Mouse (Mus musculus): ENCODE data around the gene Dnmt1.

The Dnmt1 gene

DNA sequence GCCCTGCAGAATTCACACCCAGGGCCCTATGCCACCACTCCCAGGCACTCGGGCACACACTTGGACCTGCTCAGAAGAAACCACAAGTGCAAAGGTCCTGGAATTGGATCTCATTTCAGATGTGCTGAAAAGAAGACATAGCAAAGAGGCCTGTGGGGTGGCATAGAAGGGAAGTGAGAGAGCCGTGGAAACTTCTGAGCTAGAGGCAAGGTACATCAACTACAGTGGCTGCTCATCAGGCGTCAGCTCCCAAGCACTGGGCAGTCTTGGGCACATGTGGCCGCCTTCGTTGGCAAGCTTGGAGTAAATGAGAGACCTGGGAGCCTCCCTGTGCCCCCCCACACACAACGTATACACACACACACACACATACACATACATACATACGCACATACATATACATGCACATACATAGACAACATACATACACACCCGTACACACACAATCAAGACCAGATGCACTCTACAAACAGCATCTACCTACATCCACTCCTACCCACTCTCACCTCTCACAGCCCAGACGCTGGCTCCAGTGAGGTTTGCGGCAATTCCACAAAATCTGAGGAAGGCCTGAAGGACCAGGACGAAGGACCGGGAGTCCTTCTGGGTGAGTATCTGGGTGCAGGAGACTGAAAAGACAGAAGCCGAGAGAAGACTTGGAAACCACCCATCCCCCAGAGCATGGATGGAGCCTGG is 80.4 kb downstream of the Dnmt1 start, which contains the start of gene Angptl6:
Gene Angptl6 (minus strand): TSS at position 631 of the 696 bp plus-strand sequence.
- DNase-seq (ENCODE audit: low spot score), result no peak

DNA sequence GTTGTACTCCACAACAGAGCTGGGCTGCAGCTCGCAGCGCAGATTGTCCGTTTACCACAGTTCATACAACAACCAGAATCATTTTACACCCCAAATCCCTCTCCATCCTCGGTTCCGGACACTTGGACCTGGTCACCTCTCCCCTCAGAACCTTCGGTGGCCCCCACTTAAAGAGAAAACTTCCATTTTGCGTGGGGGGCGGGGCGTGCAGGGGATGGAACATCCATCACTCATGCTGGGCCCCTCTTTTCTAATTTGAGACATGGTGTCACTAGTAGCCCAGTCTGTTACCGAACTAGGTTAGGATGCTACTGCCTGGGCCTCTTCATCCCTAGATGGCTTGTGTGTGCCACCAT is 81.0 kb downstream of the Dnmt1 start:
- no peak for DNase-seq (ENCODE audit: low spot score)

DNA sequence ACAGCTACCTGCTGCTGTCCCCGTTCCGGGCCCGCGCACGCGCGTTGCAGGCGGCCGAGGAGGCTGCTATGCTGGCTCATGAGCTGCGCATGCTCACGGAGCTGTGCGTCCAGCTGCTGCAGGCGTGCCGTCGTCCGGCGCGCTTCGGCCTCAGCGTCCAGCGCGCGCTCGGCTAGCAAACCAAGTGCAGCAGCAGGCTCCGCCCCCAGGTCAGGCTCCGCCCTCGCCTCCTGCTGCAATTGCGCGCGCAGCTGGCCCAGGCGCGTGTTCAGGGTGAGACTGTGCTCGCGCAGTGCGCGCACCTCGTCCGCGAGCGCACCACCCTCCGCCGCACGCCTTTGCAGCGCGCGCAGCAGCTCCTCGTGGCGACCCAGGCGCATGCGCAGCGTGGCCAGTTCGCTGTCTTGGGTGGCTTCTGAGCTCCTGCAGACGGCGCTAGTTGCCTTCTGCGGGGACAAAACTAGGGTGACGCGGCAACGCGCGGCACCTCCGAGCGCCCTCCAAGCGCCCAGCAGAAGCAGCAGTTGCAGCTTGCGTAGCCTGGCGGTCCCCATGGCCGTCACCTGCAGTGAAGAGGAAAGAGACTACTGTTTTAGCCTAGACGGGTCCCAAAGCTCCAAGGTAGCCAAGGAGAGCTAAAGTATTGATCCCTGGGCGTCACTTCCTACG is 81.5 kb downstream of the Dnmt1 start:
- peak; percentile 95 for DNase-seq (ENCODE audit: low spot score)

DNA sequence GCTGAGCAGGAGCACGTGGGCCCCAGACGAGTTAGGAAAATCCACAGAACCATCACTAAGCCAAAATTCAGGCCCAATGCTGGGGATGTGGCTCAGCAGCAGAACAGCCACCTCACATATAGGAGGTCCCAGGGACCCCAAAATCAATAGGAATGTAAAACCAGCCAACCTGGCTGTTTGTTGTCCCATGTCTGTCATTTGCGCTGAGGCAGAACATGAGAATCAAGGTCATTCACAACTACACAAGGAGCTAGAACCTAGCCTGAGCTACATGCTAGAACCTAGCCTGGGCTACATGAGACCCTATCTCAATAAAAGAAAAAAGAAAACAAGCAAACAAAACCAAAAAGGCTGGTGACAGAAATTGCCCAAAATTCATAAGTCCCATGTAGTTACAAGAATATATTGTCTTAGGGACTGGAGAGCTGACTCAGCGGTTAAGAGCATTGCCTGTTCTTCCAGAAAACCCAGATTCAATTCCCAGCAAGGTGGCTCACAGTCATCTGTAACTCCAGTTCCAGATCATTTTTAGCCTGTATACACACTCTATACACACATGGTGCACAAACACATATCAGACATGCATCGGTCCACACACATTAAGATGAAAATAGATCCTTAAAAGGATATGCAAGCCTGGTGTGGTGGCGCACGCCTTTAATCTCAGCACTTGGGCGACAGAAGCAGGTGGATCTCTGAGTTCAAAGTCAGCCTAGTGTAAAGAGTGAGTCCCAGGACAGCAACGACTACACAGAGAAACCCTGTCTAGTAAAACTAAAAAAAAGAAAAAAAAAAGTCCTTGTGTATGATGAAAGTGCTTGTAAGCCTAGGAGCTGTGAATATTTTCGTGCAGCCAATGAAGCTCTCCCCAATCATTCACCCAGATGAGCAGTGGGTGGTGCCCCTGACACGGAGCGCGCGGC is 82.3 kb downstream of the Dnmt1 start:
- no peak for DNase-seq (ENCODE audit: low spot score)

DNA sequence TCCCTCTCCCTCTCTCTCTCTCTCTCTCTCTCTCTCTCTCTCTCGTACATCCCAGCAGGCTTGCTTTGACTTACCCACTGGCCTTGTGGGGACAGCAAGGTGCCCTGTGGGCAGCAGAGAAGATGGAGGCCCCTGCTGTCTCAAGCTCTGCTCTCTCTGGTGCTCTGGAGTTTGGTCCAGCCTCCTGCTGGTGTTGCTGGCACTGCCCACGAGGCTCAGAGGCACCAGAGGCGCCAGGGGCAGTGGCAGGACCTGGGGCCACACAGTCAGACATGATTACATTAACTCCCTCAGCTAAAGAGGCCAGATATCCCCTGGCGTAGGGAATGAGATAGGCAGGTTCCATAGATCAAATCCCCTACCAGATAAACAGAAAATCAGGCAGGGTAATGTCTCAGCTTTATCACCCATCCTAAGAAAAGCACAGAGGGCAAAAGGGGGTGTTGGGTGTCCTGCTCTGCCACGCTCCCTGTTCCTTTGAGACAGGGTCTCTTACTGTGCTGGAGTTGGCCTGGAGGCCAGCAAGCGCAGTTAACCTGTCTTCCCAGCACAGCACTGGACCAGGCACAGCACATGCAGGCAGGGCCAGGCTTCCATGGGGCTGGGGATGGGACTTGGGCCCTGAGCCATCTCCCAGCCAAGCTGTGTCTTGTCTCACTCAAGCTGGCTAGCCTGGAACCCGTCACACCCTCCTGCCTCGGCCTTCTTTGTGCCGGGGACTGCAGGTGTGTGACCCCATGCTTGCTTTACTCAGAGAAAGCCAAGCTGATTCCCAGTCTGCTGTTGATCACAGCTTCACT is 83.2 kb downstream of the Dnmt1 start:
- no peak for DNase-seq (ENCODE audit: low spot score)

DNA sequence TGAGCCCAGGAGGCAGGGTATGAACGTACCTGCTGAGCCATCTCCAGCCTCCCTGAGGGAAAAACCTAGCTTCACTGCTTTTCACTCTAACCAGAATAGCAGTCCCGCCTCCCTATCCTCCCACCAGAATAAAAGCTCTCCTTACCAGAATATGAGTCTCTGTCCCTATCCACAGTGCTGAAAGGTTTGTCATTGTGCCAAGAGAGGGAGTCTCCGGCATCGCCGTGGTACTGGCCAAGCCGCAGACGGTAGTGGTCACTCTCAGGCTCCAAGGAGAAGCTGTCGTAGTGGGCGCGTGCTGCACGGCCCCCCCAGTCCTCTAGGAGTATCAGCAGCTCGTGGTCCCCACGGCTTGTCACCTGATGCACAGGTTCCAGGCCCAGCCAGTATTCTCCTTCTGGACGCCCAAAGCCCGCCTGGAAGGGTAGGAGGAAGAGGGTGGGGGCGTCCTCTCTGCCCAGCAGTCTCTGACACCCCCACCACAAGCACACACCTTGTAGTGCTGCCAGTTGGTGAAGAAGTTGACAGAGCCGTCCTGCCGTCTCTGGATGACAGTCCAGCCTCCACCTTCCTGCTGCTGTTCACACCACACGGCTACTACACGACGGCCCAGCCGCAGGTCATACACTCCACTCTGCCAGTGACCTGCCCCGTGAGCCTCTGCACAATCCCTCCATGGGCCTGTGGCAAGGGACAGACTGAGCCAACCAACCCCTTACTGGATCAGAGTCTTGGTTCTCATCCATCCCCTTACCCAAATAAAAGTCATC is 84.5 kb downstream of the Dnmt1 start:
- no peak for DNase-seq (ENCODE audit: low spot score)

DNA sequence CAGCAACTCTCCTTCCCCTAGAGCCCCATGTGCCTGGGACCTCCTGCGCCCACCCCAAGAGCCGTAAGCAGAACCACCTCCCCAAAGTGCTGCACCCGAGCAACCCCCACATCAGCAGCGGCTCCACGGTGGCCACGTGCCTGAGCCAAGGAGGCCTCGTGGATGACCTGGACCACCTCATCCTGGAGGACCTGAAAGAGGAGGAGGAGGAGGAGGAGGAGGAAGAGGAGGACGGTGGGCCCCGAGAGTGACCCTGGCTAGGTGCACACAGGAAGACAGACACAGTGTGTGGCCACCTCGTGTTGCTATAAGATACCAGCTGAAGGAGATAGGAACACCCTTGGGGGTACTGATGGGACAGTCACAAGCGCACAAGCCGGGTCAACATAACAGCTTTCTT is 86.2 kb downstream of the Dnmt1 start:
- DNase-seq (ENCODE audit: low spot score), result no peak

DNA sequence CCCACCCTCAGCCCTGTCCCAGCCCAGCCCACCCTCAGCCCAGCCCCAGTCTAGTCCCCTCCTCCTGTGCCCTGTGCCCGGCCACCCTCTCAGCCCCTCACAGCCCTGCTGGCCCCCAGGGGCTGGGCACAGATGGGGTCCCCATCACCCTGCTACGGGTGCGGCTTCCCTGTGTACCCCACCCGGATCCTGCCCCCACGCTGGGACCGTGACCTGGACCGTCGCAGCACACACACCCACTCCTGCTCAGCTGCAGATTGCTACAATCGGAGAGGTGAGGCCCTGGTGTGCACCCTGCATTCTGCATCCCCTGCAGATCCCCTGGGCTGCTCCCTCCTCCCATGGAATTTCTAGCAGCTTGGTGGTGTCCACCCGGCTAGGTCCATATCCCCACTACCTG is 86.7 kb downstream of the Dnmt1 start:
- no peak for DNase-seq (ENCODE audit: low spot score)

DNA sequence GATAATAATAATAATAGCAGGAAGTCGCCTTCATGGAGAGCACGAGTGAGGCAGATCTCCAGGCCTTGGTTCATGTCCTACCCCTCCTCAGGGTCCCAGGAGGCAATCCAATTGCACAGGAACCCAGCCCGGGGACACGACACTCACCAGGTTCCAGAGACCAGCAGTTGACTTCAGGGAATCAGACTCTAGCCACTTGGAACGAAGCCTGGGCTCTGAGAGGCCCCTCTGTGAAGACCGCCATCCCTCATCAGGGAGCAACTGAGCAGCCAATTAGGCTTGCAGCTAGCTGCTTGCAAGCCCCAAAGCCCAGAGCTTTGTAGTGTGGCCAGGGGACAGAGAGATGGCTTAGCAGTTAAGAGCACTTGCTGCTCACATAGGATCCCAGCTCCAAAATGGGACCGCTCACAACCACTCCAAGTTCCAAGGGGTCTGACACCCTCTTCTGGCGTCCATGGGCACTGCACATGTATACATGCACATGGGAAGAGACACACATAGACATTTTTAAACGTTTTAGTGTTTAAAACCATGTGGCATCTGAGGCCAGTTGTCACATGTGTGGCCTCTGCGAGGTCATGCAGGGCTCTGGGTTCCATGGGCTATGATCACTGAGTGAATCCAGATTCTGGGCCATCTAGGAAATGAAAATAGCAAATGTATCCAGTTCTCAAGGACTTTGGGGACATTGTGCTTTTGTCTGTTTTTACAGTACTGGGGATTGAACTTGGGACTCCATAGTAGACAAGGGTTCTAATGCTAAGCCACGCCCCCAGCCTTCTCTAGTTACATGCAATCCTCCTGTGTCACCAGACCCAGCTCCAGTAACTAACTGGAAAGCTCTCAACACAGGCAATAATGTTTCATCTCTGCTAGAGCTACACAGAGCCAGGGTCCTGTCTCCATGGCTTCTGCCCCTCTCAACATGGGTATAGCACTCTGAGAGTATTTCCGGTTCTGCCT is 89.2 kb downstream of the Dnmt1 start:
- DNase-seq (ENCODE audit: low spot score), result no peak

DNA sequence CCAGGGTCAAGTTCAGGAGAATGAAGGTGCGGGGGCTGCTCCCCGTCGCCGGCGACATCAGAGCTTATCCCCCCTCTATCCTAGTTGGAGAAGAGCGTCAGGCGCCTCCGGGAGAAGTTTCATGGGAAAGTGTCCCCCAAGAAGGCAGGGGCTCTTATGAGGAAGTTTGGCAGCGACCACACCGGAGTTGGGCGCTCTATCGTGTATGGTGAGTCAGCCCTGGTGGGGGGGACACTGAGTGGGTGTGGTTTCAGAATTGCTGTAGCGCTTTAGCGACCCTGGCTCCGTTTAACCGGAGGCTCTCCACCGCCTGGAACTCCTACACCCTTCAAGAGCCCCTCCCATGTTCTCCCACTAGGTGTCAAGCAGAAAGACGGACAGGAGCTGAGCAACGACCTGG is 90.4 kb downstream of the Dnmt1 start:
- no peak for DNase-seq (ENCODE audit: low spot score)

DNA sequence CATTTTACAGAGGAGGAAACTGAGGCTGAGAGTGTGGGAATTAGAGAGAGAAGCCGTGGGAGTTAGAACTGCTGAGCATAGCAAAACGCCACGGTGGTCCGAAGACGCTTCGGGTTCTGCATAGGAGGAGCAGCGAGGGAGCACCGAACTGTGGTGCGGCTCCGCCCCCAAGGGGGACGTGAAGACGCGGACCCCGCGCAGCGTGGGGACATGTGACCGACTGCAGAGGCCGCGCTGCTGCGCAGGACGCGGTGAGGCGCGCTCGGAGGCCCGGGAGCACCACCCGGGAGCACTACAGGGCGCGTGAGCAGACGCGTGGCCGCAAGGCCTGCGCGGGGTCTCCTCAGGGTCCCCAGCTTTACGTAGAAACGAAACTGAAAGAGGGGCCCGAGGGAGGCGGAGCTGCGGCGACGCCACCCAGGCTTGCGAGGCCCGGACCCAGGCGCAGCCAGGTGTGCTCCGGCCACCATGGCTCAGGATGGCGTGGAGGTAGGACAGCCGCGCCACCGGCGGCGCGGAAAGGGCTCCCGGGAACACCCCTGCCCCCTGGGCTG is 91.2 kb downstream of the Dnmt1 start, which contains the start of gene A230050P20Rik:
Gene A230050P20Rik (plus strand): TSS at position 195 of the 554 bp plus-strand sequence.
- DNase-seq (ENCODE audit: low spot score), result no peak

DNA sequence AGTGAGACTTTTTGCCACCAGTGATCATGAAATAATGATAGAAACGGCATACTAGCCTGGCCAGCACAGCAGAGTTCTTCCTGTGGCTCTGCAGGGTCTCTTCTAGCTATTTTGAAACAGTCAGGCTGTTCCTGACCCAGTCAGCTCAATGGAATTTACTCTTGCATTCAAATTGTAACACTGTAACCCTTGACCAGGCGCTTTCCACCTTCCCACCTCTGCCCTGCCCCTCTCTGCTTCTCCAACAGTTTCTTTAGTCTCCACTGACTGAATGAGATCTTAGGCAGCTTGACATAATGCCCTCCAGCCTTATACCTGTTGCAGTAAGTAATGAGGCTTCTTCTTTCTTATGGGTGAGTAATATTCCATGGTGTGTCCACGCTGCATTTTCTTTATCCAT is 92.8 kb downstream of the Dnmt1 start:
- no peak for DNase-seq (ENCODE audit: low spot score)

DNA sequence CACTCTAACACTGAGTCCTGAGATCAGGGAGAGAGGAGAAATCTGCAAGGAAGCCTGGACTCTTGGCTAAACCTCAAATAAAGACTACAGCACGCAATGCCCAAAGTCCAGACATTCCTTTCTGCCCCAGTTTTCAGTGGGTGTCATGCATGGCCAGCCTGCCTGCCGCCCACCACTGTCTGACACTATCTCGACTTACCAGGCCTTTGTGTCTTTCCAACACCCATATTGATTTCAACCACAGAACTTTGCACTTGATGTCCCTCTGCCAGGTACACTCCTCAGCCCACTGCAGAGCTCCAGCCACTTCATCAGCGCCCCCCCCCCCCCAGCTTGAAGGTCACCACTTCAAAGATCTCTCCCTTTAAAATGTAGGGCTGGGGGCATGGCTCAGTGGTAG is 97.5 kb downstream of the Dnmt1 start:
- DNase-seq (ENCODE audit: low spot score), result no peak

DNA sequence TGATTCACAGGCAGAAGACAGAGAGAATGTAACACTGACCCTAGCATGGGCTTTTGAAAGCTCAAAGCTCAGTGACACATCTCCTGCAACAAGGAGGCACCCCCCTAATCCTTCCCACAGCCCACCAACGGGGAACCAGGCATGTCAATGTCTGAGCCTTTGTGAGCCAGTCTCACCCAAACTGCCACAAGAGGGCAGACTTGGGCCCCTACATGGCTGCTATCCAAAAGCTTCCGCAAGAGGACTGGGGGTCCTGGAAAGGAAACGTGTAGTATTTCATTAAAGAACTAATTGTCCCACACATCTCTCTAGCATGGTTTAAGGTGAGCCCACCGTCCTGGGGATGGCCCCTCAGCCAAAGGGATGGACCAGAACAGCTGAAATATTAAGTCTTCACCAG is 97.9 kb downstream of the Dnmt1 start:
- DNase-seq (ENCODE audit: low spot score), result no peak

DNA sequence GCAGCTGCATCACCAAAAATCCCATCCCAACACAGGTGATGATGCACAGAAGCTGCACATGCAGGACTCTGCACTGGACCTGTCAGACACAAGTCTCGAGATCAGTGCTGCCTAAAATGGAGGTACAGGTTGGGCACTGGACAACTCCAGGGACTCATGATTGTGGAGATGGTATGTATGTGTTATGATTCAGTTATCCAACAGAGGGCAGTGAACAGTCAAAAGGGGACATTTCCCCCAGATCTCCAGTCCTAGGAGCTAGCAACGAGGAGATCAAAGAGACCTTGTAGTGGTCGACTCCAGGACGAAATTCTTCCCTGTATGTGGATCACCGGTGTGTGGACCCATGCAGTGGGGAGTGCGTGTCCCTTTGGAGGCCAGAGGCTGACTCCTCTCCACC is 99.8 kb downstream of the Dnmt1 start:
- DNase-seq (ENCODE audit: low spot score), result no peak
